Mouse (Mus musculus): ENCODE measurements around the gene Enc1. TPM values are rescaled to one million over a fixed set of nuclear protein-coding genes. Genes with fewer than 3 reads are reported as not detected.
A peak's percentile ranks its signal among the peaks of the same experiment; 100 is the strongest.

The Enc1 gene
- polyA plus RNA-seq, 1 experiment from 2014 or later, result 52.1 TPM

DNA sequence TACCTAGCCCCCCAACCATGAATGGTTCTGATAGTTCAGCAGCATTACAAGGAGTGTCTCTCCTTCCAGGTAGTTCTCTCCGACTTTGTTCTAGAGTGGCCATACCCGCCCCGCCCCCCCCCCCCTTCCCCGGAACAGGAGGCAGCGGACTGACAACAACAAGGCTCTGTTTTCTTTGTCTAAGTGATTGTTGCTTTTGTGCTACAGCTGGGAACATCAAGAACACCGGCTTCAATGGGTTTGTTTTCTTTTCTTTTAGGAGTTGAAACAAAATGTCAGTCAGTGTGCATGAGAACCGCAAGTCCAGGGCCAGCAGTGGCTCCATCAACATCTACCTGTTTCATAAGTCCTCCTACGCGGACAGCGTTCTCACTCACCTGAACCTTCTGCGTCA is 3.8 kb downstream of the Enc1 start:
- Histone ChIP-seq H3K27ac (no peak overlapping the region), H3K4me1 (replicated peaks) (peaks cover 89% of the 10 kb centered on the region)
- ATAC-seq, result no peak

GRCm38 (mm10) chr13:97245157-97245556 is 4.3 kb downstream of the Enc1 start:
- H3K9ac ChIP-seq (replicated peaks), result 0 out of 2 replicates have a peak overlapping the region, but pooled peaks have one; percentile 28
- ATAC-seq, result no peak
- peaks cover 48% of the 10 kb centered on the region for H3K36me3 ChIP-seq
- H3K27me3 ChIP-seq, result no peaks in the 10 kb centered on the region
- peak overlapping the region; percentile 86 for H3K4me2 ChIP-seq (replicated peaks)
- peaks cover 89% of the 10 kb centered on the region for H3K4me1 ChIP-seq (replicated peaks)
- H3K9me3 ChIP-seq, result no peaks in the 10 kb centered on the region
- H3K27ac ChIP-seq, result no peak overlapping the region
- WGBS, result 89% methylated on average over 12 of the region's 12 CpGs
- peak overlapping the region; percentile 96 for H3K4me3 ChIP-seq (replicated peaks)

More for the DNA sequence above, 3.8 kb downstream of the Enc1 start:
- Histone ChIP-seq H3K36me3 (peaks cover 48% of the 10 kb centered on the region), H3K9me3 (no peaks in the 10 kb centered on the region), H3K4me2 (replicated peaks) (peak overlapping the region; percentile 86), H3K27me3 (no peaks in the 10 kb centered on the region), H3K4me3 (replicated peaks) (peak overlapping the region; percentile 96), H3K9ac (replicated peaks) (peak overlapping the region; percentile 95)
- 46% methylated on average over 11 of the region's 11 CpGs for WGBS

- no peak overlapping the region for H3K27ac ChIP-seq
- peaks cover 54% of the 10 kb centered on the region for H3K36me3 ChIP-seq
- H3K4me2 ChIP-seq (replicated peaks), result peak overlapping the region; percentile 86
- 70% methylated on average over 16 of the region's 16 CpGs for WGBS
- no peak overlapping the region; the same call in 1 of the 2 replicates for H3K9ac ChIP-seq (replicated peaks)
- H3K9me3 ChIP-seq, result no peaks in the 10 kb centered on the region
- H3K4me3 ChIP-seq (replicated peaks), result no peak overlapping the region
- no peaks in the 10 kb centered on the region for H3K27me3 ChIP-seq
- H3K4me1 ChIP-seq (replicated peaks), result peaks cover 94% of the 10 kb centered on the region
- no peak for ATAC-seq
Measured at GRCm38 (mm10) chr13:97246217-97246616, 5.3 kb downstream of the Enc1 start.

GRCm38 (mm10) chr13:97247754-97248153 is 6.8 kb downstream of the Enc1 start:
- H3K4me3 ChIP-seq (replicated peaks), result peak overlapping the region; percentile 22; the same call in 1 of the 2 replicates
- peak overlapping the region; percentile 86 for H3K4me2 ChIP-seq (replicated peaks)
- no peaks in the 10 kb centered on the region for H3K9me3 ChIP-seq
- H3K27ac ChIP-seq, result no peak overlapping the region
- peaks cover 100% of the 10 kb centered on the region for H3K4me1 ChIP-seq (replicated peaks)
- WGBS, result 55% methylated on average over 4 of the region's 4 CpGs
- ATAC-seq, result no peak
- H3K9ac ChIP-seq (replicated peaks), result no peak overlapping the region; the same call in 1 of the 2 replicates
- no peaks in the 10 kb centered on the region for H3K27me3 ChIP-seq
- peaks cover 62% of the 10 kb centered on the region for H3K36me3 ChIP-seq

DNA sequence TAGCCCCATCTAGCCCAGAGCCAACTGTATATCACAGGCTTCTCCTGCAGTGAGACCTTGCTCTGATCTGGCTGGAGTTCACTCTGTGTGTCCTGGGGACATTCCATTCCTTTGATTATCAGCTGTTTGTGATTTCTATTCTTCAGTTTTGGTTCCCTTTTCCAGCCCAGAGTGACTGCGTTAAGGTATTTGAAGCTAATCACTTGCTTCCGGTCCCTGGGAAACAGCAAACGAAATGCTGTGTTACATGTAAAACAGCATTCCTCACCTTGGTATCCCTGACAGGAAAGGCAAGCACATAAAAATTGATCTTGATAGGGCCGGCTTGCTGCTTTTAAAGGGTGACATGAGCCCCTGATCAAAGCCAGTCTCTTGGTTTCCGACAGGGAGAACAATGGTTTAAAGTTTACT is 8.2 kb downstream of the Enc1 start:
- Histone ChIP-seq H3K9me3 (no peaks in the 10 kb centered on the region), H3K27ac (peak overlapping the region; percentile 14), H3K27me3 (no peaks in the 10 kb centered on the region), H3K36me3 (peaks cover 62% of the 10 kb centered on the region), H3K4me1 (replicated peaks) (peaks cover 98% of the 10 kb centered on the region), H3K4me2 (replicated peaks) (peak overlapping the region; percentile 86), H3K9ac (replicated peaks) (peak overlapping the region; percentile 41), H3K4me3 (replicated peaks) (peak overlapping the region; percentile 22)
- WGBS, result 14% methylated on average over 5 of the region's 5 CpGs
- ATAC-seq, result no peak

- WGBS, result 42% methylated on average over 5 of the region's 5 CpGs
Measured at GRCm38 (mm10) chr13:97249507-97250078, 8.7 kb downstream of the Enc1 start.

DNA sequence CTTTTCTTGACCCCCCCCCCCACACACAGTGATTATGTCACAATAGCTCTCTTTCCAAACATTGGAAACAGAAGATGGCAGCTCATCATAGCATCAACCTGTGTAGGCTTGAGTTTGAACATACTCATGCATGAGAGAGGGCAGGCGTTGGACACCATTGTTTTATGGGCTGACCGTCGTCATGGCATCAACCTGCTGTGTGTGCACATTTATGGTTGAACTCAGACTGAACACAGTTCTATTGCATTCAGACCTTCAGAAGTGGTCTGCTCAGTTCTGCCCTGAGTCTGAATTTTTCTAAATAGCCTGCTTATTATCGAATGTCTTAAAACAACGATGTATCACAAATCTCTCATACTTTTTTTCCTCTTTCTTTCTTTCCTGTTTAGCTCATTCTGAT is 9.2 kb downstream of the Enc1 start:
- 29% methylated on average over 5 of the region's 5 CpGs for WGBS
- peak overlapping the region; percentile 86 for H3K4me2 ChIP-seq (replicated peaks)
- H3K4me3 ChIP-seq (replicated peaks), result peak overlapping the region; percentile 22; the same call in 1 of the 2 replicates
- H3K9me3 ChIP-seq, result no peaks in the 10 kb centered on the region
- ATAC-seq, result no peak
- peak overlapping the region; percentile 14 for H3K27ac ChIP-seq
- H3K36me3 ChIP-seq, result peaks cover 58% of the 10 kb centered on the region
- H3K4me1 ChIP-seq (replicated peaks), result peaks cover 98% of the 10 kb centered on the region
- no peak overlapping the region for H3K9ac ChIP-seq (replicated peaks)
- H3K27me3 ChIP-seq, result 0 out of 2 replicates have a peak, but pooled peaks cover 3% of the 10 kb centered on the region

More at GRCm38 (mm10) chr13:97249507-97250078, 8.7 kb downstream of the Enc1 start:
- no peak for ATAC-seq
- Histone ChIP-seq H3K4me1 (replicated peaks) (peaks cover 98% of the 10 kb centered on the region), H3K9ac (replicated peaks) (peak overlapping the region; percentile 41), H3K4me3 (replicated peaks) (peak overlapping the region; percentile 22), H3K27me3 (no peaks in the 10 kb centered on the region), H3K9me3 (no peaks in the 10 kb centered on the region), H3K4me2 (replicated peaks) (peak overlapping the region; percentile 86), H3K27ac (peak overlapping the region; percentile 14), H3K36me3 (peaks cover 62% of the 10 kb centered on the region)

DNA sequence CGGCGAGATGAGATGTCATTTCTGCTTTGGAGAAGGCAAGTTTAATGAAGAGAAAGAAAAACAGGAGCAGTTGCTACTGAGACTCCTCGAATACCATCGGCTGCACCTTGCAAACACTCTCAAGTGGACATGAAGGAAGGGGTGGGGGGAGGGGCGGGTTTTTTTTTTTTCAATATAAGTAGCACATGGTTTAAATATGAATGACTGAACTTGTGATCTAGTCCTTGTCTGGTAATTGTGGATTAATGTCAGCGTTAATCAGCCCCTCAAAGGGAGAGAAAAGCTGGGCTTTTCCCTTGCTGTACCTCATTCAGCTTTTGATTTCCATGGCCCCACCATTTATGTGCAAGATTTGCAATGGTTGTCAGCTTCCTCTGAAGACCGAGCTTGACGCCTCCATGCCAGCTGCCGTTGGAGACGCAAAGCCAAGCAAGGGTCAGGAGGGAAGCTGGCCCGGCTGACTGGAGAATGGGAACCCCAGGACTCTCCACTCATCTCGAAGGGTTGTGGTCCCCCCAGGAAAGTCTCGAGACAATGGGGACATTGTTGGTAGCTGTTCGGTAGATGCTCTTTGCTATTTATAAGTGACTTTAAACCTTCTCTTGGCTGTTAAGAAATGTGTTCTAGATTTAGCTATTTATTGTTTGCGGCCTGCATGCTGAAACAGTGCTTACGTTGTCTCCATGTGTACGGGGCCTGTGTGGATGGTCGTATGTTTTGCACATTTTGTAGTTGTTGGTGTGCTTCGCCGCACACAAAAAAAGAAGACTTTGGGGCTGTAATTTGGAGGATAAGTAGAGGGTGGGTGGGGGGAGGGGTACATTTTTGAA is 9.9 kb downstream of the Enc1 start:
- Histone ChIP-seq H3K36me3 (peaks cover 52% of the 10 kb centered on the region), H3K27me3 (0 out of 2 replicates have a peak, but pooled peaks cover 4% of the 10 kb centered on the region), H3K4me3 (replicated peaks) (no peak overlapping the region), H3K4me1 (replicated peaks) (peaks cover 98% of the 10 kb centered on the region), H3K9ac (replicated peaks) (no peak overlapping the region), H3K9me3 (no peaks in the 10 kb centered on the region), H3K27ac (peak overlapping the region; percentile 81), H3K4me2 (replicated peaks) (peak overlapping the region; percentile 3; the same call in 1 of the 2 replicates)
- 20% methylated on average over 20 of the region's 20 CpGs for WGBS
- peak; percentile 49 for ATAC-seq

- WGBS, result 39% methylated on average over 7 of the region's 7 CpGs
- no peak overlapping the region for H3K4me3 ChIP-seq (replicated peaks)
- H3K36me3 ChIP-seq, result peaks cover 42% of the 10 kb centered on the region
Measured at GRCm38 (mm10) chr13:97251736-97252135, 10.8 kb downstream of the Enc1 start.

GRCm38 (mm10) chr13:97252469-97252868 is 11.6 kb downstream of the Enc1 start:
- no peak overlapping the region for H3K4me2 ChIP-seq (replicated peaks)
- H3K27me3 ChIP-seq, result 0 out of 2 replicates have a peak, but pooled peaks cover 4% of the 10 kb centered on the region
- H3K4me3 ChIP-seq (replicated peaks), result no peak overlapping the region
- H3K27ac ChIP-seq, result peak overlapping the region; percentile 81
- 7% methylated on average over 7 of the region's 7 CpGs for WGBS
- H3K9ac ChIP-seq (replicated peaks), result no peak overlapping the region
- peak; percentile 69 for ATAC-seq
- H3K4me1 ChIP-seq (replicated peaks), result peaks cover 98% of the 10 kb centered on the region
- no peaks in the 10 kb centered on the region for H3K9me3 ChIP-seq
- H3K36me3 ChIP-seq, result peaks cover 35% of the 10 kb centered on the region

More at GRCm38 (mm10) chr13:97251736-97252135, 10.8 kb downstream of the Enc1 start:
- Histone ChIP-seq H3K4me1 (replicated peaks) (peaks cover 98% of the 10 kb centered on the region), H3K9ac (replicated peaks) (0 out of 2 replicates have a peak overlapping the region, but pooled peaks have one; percentile 11), H3K4me2 (replicated peaks) (no peak overlapping the region), H3K27me3 (0 out of 2 replicates have a peak, but pooled peaks cover 4% of the 10 kb centered on the region), H3K9me3 (no peaks in the 10 kb centered on the region), H3K27ac (peak overlapping the region; percentile 81)
- ATAC-seq, result no peak

GRCm38 (mm10) chr13:97253418-97253981 is 12.6 kb downstream of the Enc1 start:
- Histone ChIP-seq H3K9ac (replicated peaks) (no peak overlapping the region), H3K36me3 (peaks cover 25% of the 10 kb centered on the region), H3K27ac (peak overlapping the region; percentile 56), H3K4me2 (replicated peaks) (no peak overlapping the region), H3K27me3 (peaks cover 4% of the 10 kb centered on the region; the same call in 1 of the 2 replicates), H3K9me3 (no peaks in the 10 kb centered on the region), H3K4me1 (replicated peaks) (peaks cover 87% of the 10 kb centered on the region), H3K4me3 (replicated peaks) (no peak overlapping the region)
- ATAC-seq, result no peak
- 53% methylated on average over 6 of the region's 6 CpGs for WGBS

All from midbrain, embryonic 13.5 days (tissue).